Mouse (Mus musculus) adrenal gland, postnatal 10 days (tissue): ENCODE measurements at regions not wholly inside any gene's neighbourhood (a gene's known extent, or its start where the extent isn't known, plus 50 kb on each side); places are given as distances from the start of the nearest gene placed in this dataset.

Source experiments
- DNase-seq: peaks from one replicate; pipeline ENCODE4 v3.0.0; 2021; ENCODE audit warnings: mixed read lengths

DNA sequence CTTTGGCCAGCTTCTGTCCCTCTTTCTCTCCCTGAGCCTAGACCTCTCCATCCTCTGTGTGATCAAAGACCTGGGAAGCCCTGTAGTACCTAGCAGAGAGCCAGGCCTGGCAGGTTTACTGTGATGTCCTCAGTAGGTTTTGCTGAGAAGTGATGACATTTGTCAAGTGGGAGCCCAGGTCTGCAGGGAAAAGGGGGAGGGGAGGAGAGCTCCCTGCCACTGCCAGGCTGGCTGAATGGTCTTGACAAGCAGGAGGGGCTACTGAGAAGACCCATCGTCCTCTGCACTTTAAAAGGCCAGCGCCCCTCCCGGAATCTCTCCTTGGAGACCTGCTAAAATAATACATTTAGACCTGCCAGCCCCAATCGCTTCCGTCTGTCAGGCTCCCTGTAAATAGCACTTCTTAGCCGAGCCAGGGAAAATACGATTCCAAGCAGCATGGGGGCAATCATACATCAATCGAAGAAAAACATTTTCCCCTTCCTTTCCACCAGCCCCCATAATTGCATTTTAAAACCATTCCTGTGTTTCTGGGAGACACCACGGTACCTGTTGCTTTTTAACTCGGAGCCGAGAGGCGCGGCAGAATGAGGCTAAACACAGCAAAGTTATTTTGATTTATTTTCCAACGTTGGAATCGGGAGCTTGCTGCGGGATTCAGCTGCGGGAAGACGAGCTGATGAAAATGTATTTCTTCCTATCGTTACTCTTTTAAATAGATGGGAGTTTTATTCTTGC is 144.5 kb upstream of the Tle3 start:
- no peak for DNase-seq

DNA sequence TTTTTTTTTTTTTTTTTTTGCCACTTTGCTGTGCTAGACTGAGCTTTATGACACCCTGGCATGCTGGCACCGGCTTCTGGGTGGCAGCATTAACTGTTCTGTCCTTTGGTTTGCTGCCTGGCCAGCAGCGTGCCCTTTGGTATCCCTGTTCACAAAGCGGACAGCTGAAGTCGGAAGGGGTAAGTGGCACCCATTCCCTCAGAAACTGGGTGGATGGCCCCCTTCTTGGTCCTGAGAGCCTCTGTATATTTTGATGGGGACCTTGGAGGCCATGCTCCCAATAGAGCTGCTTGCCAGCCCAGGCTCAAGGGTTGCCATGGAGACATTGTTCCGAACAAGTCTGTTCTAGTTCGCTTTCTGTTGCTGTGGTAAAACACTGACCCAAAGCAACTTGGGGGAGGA is 143.9 kb upstream of the Tle3 start:
- peak; percentile 19 for DNase-seq

DNA sequence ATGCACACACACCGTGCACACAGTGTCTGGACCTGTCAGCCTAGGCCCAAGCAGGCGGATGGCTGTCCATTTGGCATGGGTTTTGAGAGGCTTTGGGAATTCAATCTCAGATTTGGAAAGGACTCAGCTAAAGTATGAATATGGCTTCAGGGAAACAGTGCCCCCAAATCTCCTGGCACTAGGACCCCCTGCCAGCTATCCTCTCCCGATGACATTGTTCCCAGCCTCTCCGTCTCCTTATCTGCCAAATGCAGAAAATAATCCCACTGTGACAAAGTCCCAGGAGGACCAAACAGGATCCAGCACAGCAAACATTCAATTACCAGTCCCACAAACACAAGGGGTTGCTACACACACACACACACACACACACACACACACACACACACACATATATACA is 141.9 kb upstream of the Tle3 start:
- no peak for DNase-seq

DNA sequence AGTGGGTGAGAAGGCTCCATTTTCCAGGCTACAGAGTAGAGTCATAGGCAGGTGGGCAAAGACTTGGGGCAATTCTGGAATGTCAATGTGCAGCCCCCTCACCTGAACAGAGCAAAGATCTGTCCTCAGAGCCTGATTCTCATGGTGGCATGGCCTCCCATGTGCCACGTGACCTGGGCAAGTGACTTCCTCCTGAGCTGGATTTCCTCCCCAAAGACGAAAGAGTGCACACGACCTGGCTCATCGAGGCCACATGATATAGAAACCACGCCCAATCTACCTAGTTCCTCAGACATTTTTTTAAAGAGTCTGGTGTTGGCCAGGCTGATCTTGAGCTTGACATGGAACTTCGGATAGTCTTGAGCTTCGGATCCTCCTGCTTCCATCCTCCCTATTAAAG is 139.5 kb upstream of the Tle3 start:
- no peak for DNase-seq

DNA sequence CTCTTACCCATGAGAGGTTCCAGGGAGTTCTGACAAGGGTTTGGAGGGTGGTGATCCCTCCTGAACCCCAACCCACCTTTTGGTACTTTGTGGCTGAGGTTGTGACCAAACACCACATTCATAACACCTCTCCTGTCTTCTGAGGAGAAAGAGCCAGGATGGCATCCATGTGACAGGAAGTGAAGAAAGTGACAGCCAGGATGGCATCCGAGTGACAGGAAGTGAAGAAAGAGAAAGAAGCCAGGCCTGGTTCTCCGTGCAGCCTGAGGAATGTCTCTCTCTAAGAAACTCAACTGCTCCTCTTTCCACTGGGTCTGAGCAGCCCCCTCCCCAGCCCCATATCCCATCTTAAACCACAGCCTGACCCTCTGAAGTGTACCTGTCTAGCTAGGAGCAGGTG is 138.9 kb upstream of the Tle3 start:
- DNase-seq: no peak

DNA sequence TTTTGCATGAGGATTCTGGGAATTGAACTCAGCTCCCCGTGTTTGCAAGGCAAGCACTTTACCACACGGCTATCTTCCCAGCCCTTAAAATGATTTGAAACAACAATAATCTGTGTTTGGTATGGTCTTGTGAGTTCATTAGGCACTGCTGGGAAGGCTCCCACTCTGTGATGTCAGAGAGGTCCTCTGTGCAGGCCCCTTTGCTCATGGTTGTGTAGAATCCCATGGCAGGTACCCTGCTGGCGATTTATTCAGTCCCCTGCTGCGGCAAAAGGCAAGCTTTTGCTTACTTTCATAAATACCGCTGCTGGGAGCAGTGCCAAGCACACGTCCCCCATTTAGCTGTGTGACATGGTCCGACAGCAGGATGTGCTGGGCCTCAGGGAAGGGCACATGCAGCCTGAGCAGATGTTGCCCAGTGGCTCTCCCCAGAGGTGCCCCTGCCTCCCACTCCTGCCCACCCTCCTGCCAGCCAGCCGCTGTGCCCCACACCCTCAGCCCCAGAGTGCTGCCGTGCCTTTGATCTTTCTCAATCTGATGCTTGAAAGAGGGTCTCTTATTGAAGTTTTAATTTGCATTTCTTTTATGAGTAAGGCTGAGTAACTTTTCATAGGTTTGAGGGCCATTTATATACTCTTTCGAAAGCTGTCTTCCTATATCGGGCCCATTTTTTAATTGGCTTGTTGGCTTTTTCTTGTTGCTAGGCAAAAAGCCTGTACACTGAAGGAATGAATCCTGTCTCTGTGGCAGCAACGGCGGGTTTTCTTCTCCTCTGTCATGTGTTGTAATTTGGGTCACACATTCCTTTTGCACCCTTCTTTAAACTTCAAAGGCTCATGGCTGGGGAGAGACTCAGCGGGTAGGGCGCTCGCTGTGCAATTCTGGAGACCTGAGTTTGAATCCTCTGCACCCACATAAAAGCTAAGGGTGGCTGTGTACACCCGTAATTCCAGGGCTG is 136.2 kb upstream of the Tle3 start:
- DNase-seq: no peak

DNA sequence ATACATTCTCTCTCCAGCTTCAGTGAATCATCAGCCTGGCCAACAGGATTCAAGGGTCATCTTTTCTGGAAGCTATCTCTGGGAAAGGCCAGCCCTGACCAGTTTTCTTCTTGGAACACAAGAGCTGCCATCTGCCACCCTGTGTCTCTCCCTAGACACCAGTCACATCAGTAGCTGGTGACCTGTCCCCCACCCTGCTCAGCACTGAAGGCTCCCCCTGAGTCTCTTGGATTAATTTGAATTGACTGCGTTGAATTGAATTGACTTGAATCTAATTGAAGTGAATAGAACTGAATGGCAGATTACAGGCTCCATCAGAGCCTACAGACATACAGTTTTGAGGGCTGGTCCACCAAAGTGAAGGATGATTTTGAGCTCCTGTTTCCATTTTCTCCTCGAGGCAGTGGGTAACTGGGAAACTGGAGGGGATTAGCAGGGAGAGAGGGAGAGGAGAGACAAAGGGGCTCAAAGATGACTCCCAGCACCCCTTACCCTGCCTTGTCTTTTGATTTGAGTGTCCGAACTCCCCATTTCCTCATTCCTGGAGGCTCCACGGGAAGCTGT is 133.4 kb upstream of the Tle3 start:
- DNase-seq: no peak

DNA sequence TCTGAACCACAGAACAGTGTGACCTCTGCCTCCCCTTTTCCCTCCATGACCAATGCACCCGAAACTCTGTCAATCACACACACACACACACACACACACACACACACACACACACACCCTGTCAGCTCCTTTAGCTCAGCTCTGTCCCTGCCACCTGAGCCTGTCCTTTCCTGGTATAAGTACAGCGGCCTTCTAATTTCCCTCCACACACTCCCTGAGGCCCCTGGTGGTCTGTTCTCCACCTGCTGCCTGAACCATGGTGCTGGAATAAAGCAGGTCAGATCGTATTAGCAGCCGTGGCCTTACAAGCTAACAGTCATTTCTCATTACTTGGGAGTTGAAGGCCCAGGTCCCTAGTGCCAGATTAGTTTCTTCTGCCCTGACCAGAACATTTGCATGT is 132.8 kb upstream of the Tle3 start:
- no peak for DNase-seq

DNA sequence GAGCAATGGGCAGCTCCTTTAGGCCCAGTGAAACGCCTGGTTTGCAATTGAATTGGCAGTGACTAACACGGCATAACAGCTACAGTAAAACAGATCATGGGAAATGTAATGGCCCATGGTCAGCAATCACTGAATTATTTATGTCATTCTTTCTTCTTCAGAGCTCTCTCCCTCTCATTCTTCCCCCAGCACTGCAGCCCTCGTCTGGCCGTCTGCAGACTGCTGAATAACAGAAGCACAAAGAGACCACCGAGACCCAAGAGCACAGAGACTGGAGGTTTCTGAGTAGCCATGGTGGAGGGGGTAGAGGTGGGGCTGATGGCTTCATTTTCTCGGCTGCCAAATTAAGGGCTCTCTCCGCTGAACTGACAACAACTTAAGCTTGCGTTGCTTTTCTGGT is 130.7 kb upstream of the Tle3 start:
- DNase-seq: no peak

DNA sequence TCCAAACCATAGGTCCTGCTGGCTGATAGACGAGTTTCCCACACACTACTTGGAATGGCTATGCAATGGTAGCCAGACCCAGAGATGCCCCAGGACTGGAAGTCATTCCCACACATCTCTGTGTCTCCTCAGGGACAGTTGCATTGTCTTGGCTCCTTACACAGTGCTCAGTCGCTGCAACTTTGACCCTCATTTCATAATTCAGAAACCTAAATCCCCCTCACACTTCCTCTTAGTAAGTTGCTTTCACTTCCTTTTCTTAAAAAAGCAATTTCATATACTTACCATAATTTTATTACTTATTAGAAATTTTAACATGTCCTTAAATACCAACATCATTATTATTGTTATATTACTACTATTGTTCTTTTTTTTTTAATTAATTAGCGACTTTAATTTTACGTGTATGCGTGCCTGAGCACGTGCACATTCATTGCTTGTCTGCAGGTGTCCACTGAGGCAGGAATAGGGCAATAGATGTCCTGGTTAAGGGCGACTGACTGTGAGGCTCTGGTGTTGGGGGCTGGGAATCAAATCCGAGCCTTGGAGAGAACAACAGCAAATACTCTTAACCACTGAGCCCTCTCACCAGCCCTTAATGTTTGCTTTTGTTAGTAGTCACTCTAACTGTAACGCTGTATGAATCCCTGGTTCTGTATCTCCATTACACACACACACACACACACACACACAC is 129.9 kb upstream of the Tle3 start:
- no peak for DNase-seq

DNA sequence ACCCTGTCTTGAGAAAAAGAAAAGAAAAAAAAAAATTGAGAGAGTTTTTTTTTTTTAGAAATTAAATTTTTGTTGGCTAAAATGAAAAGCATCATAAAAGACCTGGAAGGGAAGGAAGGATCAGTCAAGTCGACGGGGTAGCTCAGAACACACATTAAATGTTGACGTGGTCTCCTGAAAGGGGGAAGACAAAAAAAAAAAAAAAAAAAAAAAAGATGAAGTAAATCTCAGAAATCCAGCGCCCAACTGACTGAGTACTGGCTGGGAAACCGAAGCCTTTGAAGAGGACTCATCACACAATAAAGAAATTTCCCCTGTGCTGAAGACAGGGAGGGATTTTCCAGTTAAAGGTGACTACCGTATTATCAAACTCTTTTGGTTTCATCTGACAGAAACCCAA is 128.9 kb upstream of the Tle3 start:
- DNase-seq: no peak

DNA sequence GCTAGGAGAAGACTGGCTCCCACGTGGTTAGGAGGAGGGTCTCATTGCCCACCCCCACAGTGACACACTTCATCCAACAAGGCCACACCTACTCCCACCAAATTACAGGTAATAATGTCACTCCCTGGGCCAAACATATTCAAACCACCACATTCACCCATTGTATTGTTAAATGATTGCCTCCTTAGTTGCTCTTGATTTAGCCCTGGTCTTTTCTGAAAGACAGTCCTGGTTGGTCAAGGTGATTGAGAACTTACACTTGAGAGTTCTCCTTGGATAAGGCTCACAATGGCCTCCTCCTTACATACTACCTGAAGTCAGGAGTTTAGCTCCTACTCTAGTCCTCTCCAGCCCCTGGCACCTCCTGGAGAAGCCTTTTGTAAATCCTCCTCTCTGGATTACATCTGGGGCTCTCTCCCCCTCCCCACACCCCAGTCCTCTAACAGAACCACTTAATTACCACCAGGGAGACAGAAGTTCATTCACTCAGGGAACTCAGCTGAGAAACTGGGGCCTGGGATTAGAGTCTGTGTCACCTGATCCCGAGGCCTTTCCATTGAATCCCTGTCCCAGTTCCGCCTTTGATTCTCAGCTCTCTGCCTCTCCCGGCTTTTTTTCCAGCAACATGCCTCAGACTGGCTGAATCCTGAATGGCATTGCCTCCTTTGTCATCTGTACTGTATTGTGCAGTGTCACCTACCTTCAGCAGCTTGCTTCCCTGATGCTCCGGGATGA is 122.3 kb upstream of the Tle3 start:
- DNase-seq: no peak

DNA sequence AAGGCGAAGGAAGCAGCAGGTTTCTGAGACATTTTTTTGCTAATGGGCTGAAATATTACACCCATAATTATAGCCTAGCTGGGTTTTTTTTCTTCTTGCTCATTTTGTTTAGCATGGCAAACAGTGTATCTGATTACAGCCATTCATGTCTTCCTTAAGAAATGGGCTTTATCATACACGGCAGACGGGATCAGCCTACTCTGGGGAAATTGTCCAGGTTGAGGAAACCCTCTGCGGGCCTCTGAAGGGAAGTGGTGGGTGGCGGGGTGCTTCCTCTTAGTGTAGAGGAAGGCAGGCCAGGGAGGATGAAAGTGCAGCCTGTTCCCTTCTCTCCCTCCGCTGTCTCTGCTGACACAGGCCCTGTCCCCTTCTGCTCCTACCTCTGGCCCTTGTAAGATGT is 120.6 kb upstream of the Tle3 start:
- DNase-seq: no peak

DNA sequence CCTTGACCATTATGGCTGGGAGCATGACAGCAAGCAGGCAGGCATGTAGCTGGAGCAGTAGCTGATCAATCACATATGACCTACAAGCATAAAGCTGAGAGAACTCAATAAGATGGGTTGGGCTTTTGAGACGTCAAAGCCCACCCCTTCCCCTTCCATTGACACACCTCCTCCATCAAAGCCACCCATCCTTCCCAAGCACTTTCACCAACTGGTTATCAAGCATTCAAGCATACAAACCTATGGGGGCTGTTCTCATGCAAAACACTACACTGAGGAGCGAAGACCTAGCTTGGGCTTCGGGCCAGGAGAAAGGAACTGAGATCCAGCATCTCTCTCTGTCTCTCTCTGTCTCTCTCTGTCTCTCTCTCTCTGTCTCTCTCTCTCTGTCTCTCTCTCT is 118.4 kb upstream of the Tle3 start:
- no peak for DNase-seq

DNA sequence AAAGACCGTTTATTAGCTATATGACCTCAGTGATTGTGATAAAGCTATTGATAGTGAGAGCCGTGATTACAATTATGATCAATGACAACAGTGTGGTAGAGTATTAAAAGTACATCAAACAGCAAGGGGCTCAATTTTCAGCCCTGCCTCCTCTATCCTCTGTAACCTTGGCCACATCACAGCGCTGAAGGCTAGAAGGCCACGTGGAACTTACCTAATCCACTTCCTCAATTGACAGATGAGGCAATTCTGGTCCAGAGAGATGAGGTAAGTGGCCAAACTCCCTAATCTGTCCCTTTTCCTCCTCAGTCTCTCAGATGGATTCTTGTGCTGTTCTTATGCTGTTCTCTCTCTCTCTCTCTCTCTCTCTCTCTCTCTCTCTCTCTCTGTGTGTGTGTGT is 114.7 kb upstream of the Tle3 start:
- no peak for DNase-seq

DNA sequence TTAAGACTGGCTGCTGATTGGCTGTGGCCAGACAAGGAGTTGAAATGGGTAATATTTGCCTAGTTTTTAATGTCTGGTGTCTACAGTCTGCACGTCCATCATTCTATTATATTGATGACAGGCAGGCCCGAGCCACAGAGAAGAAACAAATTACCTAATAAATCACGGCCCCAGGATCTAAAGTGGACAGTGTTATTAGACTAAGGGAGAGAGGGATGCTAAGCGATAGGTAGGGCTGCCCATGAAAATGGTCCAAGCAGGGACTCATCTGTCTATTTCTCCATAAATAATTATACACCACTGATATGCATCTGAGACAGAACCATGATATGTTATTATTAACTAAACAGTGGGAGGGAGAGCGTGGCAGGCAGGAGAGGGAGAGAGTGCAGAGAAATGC is 114.1 kb upstream of the Tle3 start:
- no peak for DNase-seq

DNA sequence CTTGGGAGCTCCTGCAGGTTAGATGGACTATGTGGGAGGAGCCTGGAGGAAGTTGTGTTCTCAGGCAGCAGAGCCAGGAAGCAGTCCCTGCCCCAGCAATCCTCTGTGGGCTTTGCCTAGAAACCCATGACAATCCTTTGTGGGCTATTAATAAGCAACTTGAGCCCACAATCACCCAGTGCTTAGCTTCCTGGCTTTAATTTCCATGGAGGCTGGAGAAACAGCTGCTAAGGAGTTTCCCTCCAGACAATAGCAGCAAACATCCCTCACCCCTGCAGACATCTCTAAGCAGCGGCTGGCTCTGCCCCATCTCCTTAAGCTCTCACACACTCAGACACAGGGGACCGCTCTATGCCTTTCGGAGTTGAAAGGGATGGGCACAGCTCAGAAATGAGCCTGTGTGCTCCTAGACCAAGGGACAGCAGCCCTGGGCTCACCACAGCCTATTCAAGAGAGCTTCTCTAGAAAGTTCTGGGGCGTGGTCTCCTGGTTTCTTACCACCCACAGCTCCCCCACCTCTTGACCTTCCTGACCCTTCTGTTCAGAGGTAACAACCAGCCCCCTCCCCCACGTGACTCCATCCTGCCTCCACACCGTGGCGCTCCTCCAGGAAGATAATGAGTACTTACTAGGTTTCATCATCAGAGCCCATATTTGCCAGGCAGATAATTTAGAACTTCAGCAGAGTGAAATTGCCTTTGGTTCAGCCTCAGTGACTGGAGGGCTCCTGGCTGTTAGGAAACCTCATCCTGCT is 112.6 kb upstream of the Tle3 start:
- no peak for DNase-seq

DNA sequence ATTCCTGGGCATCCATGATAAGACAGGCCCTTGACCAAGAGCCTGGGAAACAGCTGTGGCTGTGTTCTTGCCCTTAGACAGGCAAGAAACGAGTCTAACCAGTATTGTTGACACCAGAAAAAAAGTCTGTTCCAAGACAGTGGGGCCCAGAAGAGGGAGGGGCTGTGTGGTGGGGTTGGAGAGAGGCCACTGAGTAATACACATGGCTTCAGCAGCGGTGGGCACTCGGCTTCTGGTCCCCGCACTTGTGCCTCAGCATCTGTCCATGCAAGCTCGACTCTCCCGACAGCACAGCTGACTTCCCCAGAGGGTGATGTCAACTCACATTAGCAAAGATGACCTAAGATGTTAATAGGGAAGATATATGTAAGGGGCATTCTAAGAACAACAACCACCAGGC is 110.9 kb upstream of the Tle3 start:
- no peak for DNase-seq

DNA sequence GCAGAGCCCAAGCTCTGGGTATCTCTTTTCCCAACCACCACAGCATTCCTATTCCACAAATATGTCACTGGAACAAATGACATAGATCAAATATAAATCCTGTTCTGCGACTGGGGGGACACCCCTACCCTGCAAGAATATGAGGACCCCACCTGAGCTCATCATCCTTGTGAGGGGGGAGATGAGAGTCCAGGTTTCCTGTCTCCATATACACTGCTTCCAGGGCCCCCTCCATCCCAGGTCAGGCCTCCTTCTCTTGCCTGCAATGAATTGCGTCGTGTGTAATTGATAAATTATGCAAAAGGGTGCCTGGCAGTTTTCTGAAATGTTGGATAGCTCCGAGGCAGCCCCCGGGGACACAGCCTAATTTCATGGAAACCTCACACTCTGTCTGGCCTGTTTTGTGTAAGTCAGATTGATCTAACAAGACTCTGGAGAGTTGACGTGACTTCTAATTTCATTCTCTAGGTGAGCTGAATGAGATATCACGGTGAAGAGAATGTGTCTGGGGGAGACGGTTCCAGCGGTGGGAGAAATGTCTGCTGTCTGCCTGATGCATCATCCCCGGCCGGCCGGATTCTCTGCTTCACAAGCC is 110.3 kb upstream of the Tle3 start:
- DNase-seq: no peak

DNA sequence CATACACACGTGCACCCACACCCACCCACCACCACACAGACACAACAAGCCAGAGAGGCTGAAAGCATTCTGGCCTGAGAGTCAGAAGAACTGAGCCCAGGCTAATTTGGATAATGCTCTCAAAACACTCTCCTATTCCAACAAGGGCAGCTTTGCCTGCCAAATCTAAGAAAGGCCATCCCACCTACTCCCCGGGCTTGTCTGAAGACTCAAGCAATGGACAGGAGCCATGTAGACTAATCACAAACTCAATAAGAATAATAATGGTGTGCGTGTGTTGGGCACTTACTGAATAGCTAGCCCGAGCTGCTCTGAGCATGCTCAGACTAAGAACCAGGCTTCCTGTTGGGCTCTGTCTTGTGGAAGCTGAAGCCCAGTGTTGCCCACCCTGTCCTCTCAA is 108.8 kb upstream of the Tle3 start:
- DNase-seq: no peak

DNA sequence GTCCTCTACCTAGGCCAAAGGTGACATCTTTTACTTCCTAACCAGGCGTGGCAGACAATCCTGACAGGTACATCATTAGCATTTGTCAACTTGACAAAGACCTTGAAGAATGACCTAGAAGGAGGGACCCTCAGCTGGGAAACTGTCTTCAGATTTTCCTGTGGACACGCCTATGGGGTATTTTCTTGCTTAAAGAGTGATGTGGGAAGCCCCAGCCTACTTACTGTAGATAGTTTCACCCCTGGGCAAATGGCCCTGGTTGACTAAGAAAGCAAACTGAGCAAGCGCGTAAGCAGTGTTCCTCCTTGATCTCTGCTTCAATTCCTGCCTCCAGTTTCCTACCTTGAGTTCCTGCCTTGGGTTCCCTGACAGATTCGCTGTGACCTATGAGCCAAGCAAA is 106.7 kb upstream of the Tle3 start:
- no peak for DNase-seq
